Comparison of ENCODE assay signal across 11 mouse cellular contexts in the genomic region with DNA sequence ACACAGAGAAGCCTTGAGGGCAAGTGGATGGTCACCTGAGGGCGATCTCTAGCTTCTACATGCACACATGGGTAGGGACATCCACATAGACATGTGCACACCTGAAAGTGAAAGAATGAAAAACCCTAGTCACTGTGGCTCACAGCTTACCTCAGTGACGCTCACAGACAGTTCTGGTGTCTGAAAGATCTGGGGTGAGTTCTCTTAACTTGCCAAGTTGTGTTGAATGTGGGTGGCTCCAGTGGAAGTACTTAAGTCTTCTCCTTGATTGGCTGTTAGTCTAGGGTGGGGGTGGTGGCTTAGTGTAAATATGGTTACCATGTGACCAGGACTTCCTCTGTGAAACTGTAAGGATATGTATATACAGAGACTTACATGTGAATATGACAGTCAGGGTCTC. TPM values are rescaled to one million over a fixed set of nuclear protein-coding genes. Genes with fewer than 3 reads are reported as not detected.
A peak's percentile ranks its signal among the peaks of the same experiment; 100 is the strongest.
DNase-seq lines count a peak whose midpoint lies in the region; ATAC-seq and TF ChIP-seq lines count a peak whose summit lies in the region.
"Had no signal": no experiment of that assay in that cellular context is flagged by ENCODE, and none has a peak within 500 bp of the region (broad histone marks: within the 10 kb centered on the region; RNA-seq: fewer than 3 reads in every experiment).

No protein-coding gene starts in this region.

- intact Hi-C loops in heart, postnatal 10 days (cut with DNase I), result no loop called here

- no peak overlapping the region for H3K4me2 ChIP-seq in liver, embryonic 16.5 days (ENCODE audit: low read depth, low read length)
- no peak overlapping the region for H3K4me2 ChIP-seq in hindbrain, embryonic 11.5 days (replicated peaks; ENCODE audit: low read depth, low read length)
- H3K4me2 ChIP-seq: limb, embryonic 12.5 days had no signal

- peaks cover 72% of the 10 kb centered on the region for H3K4me1 ChIP-seq in bone marrow macrophage, adult 2 months (ENCODE audit: control insufficient read depth, insufficient read depth, low read length)
- peaks cover 73% of the 10 kb centered on the region for H3K4me1 ChIP-seq in liver, embryonic 16.5 days (ENCODE audit: control insufficient read depth, low read depth, low read length)
- H3K4me1 ChIP-seq in hindbrain, embryonic 11.5 days (replicated peaks; ENCODE audit: control insufficient read depth, insufficient read depth, low read length), result no peaks in the 10 kb centered on the region
- H3K4me1 ChIP-seq: limb, embryonic 12.5 days had no signal

- TF ChIP-seq CTCF in bone marrow macrophage, adult 2 months (IDR thresholded peaks at IDR 0.05; ENCODE audit: low read depth, low read length), result no peak

- H3K9me3 ChIP-seq in liver, embryonic 16.5 days (replicated peaks; ENCODE audit: control insufficient read depth, low read length), result no peaks in the 10 kb centered on the region
- H3K9me3 ChIP-seq in hindbrain, embryonic 11.5 days (ENCODE audit: control insufficient read depth, low read length), result no peaks in the 10 kb centered on the region
- H3K9me3 ChIP-seq: limb, embryonic 12.5 days had no signal

- no peak overlapping the region for H3K9ac ChIP-seq in liver, embryonic 16.5 days (ENCODE audit: low read depth, low read length)
- no peak overlapping the region for H3K9ac ChIP-seq in hindbrain, embryonic 11.5 days (ENCODE audit: low read depth, low read length)
- H3K9ac ChIP-seq: limb, embryonic 12.5 days had no signal

- no peaks in the 10 kb centered on the region for H3K36me3 ChIP-seq in liver, embryonic 16.5 days (ENCODE audit: control insufficient read depth, insufficient read depth)
- no peaks in the 10 kb centered on the region for H3K36me3 ChIP-seq in hindbrain, embryonic 11.5 days (ENCODE audit: control insufficient read depth, insufficient read depth, low read length)

- no peaks in the 10 kb centered on the region for H3K27me3 ChIP-seq in liver, embryonic 16.5 days (ENCODE audit: control insufficient read depth, insufficient read depth, low read depth, low read length)
- no peaks in the 10 kb centered on the region for H3K27me3 ChIP-seq in hindbrain, embryonic 11.5 days (ENCODE audit: control insufficient read depth, insufficient read depth, low read length)
- H3K27me3 ChIP-seq: limb, embryonic 12.5 days had no signal

- TF ChIP-seq POLR2A in bone marrow macrophage, adult 2 months (IDR thresholded peaks at IDR 0.05; ENCODE audit: borderline replicate concordance, low read depth, low read length), result no peak

- H3K4me3 ChIP-seq in bone marrow macrophage, adult 2 months (ENCODE audit: insufficient read depth, low read length), result no peak overlapping the region
- H3K4me3 ChIP-seq in liver, embryonic 16.5 days (ENCODE audit: low read depth, low read length), result no peak overlapping the region
- H3K4me3 ChIP-seq in hindbrain, embryonic 11.5 days (ENCODE audit: low read depth, low read length), result no peak overlapping the region
- H3K4me3 ChIP-seq: heart, adult 2 months; limb, embryonic 12.5 days; myocyte had no signal

- 70% methylated on average over 2 of the region's 2 CpGs for WGBS in liver, embryonic 16.5 days (ENCODE audit: insufficient replicate concordance)
- WGBS in hindbrain, embryonic 11.5 days, result 87% methylated on average over 2 of the region's 2 CpGs

- peak; percentile 14 for DNase-seq in thymus, postnatal 25 days
- DNase-seq in thymus, postnatal 10 days (ENCODE audit: low spot score in 2 of 2), result no peak
- no peak for DNase-seq in left cerebral cortex, adult 9 months (ENCODE audit: low spot score in 2 of 2)
- DNase-seq in heart, postnatal 10 days, result no peak
- no peak for DNase-seq in hindbrain, embryonic 11.5 days (ENCODE audit: low spot score)
- DNase-seq: heart, adult 2 months; kidney, adult 2 months had no signal

- ATAC-seq in liver, embryonic 16.5 days (ENCODE audit: low read depth), result no peak
- ATAC-seq in hindbrain, embryonic 11.5 days (ENCODE audit: low FRiP score), result no peak

- H3K27ac ChIP-seq in bone marrow macrophage, adult 2 months (ENCODE audit: insufficient read depth, low read depth, low read length), result peak overlapping the region; percentile 59
- H3K27ac ChIP-seq in liver, embryonic 16.5 days (ENCODE audit: low read length), result 0 out of 2 replicates have a peak overlapping the region, but pooled peaks have one; percentile 8
- no peak overlapping the region for H3K27ac ChIP-seq in hindbrain, embryonic 11.5 days (ENCODE audit: low read depth, low read length)
- H3K27ac ChIP-seq: heart, adult 2 months; limb, embryonic 12.5 days had no signal

RNA-seq across cellular contexts. Expression of a gene that starts 17.0 kb away (rescaled TPM):
- 103 and 114 TPM in 2 replicates for polyA plus RNA-seq in bone marrow macrophage, adult 2 months (2012; ENCODE audit: insufficient read depth, insufficient read length, missing spikeins)
- polyA plus RNA-seq in liver, embryonic 16.5 days (2015; fragmentation: Nextera tagmentation; extraction: Ambion mirVana), result 66.7 and 70.7 TPM in 2 replicates
- 10 to 100 TPM; 60.4 to 60.9 TPM for total RNA-seq in heart, postnatal 10 days (2021)
- polyA plus RNA-seq in hindbrain, embryonic 11.5 days (2014; fragmentation: Nextera tagmentation; extraction: Ambion mirVana), result 67.1 and 77.4 TPM in 2 replicates

RNA-seq across cellular contexts. Expression of a gene that starts 39.3 kb away (rescaled TPM):
- polyA plus RNA-seq in bone marrow macrophage, adult 2 months (2012; ENCODE audit: insufficient read depth, insufficient read length, missing spikeins), result 16.3 TPM in 2 replicates
- polyA plus RNA-seq in liver, embryonic 16.5 days (2015; fragmentation: Nextera tagmentation; extraction: Ambion mirVana), result 25.3 and 26.6 TPM in 2 replicates
- total RNA-seq in heart, postnatal 10 days (2021), result 10 to 100 TPM; 32.7 to 37.3 TPM
- 24.1 and 28.8 TPM in 2 replicates for polyA plus RNA-seq in hindbrain, embryonic 11.5 days (2014; fragmentation: Nextera tagmentation; extraction: Ambion mirVana)
